Mouse (Mus musculus) right cerebral cortex, postnatal 25 days (tissue): ENCODE results near the gene Ikzf1.

Experiments used
- DNase-seq: peaks from one replicate; pipeline ENCODE4 v3.0.0; 2022

Ikzf1 gene

DNA sequence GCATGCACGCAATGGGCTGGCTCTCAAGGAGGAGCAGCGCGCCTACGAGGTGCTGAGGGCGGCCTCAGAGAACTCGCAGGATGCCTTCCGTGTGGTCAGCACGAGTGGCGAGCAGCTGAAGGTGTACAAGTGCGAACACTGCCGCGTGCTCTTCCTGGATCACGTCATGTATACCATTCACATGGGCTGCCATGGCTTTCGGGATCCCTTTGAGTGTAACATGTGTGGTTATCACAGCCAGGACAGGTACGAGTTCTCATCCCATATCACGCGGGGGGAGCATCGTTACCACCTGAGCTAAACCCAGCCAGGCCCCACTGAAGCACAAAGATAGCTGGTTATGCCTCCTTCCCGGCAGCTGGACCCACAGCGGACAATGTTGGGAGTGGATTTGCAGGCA is 84.5 kb downstream of the Ikzf1 start:
- no peak for DNase-seq

DNA sequence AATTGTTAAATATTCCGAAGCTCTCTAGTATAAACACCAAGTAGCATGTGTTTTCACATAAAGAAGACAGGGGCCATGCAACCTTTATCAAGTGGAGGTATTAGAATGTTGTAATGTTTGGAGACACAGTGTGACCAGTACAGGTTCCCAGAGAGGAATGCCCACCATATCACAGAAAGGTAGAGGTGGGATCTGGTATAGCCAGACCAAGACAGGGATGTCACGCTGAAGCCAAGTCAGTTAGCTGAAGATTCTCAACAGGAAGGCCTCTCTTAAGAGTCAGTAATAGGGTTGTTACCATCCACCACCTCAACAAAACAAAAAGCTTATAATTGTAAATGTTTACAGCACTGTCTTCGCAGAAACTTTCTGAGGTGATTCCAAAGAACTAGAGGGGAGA is 85.9 kb downstream of the Ikzf1 start:
- no peak for DNase-seq

DNA sequence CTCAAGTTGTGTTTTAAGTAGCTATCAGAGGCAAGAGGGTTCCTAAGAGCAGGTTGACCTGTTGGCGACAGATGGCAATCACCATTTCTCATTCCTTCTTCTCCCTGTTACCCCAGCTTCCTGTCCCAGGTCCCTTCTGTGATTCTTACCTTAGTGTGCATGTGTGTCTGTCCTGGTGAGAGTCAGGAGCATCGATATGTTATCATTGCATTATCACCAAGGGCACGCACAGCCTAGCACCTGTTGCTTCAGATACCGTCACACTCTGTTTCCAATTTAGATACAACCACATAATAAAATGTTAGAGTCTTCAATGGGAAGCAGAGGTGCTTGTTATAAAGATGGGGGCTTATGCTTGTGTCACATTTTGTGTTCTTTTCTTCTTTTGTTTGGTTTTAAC is 87.4 kb downstream of the Ikzf1 start:
- DNase-seq: no peak

DNA sequence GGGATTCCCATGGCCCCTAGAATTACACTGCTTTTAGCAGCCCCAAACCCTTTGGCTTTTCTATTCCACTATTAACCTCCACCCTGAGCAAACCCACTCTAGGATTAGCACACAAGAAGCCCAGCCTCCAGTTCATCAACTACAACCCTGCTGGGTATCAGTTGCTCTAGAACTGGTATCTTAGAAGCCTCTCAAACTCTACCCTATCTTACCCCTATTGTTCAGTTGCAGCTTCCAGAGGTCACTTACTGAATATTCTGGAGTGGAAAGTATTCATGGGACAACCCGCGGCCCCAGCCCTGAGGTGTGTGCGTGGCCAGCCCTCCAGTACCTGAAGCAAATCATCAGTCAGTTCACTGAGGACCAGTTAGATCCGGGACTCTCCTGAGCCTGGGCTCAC is 89.6 kb downstream of the Ikzf1 start:
- DNase-seq: no peak

DNA sequence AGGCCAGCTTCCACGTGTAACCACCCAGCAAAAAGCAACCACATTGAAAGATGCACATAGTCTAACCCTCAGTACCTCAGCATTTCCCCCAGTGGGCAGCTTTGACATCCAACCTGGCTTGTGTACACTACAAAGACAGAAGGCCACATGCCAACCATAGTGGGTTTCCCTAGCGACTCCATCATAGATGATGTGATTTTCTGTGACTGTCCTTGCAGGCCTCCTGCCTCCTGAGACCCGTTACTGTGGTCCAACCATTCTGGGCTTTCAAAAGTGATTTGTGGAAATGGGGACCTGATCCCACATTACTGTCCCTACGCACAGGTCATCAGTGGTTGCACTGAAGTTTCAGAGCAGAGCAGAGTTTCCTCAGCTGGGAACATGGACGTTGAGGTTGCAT is 90.1 kb downstream of the Ikzf1 start:
- no peak for DNase-seq

DNA sequence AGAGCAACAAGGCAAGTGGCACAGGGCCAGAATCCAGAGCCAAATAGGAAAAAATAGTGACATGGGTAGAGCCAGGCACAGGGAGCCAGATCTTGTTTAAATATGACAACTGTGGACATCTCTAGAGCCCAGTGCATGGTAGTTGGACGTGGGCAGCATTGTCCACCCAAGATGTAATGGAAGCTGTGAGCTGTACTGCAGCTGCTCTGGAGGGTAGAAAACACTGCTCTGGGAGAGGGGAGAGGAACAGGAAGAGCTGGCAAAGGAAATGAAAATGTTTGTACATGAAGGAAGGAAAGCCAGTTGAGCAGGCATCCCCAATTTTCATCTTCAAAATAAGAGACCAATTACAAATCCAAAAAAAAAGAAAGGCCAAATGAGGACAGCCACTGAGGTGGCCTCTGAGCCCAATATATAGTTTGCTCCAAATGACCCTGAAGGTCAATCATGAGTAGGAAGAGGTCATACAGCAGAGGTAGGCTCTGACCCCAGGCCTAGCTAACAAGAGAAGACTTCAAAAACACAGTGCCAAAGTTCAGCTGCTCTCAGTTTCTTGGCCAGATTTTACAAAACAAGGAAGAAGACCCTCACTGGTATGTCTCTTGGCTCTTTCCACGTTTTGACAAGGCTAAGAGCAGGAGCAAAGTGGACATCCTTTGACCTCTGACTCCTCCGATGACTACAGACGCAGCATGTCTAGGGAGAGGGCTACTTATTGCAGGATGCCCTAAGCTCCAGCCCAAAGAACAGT is 91.4 kb downstream of the Ikzf1 start:
- DNase-seq: no peak

DNA sequence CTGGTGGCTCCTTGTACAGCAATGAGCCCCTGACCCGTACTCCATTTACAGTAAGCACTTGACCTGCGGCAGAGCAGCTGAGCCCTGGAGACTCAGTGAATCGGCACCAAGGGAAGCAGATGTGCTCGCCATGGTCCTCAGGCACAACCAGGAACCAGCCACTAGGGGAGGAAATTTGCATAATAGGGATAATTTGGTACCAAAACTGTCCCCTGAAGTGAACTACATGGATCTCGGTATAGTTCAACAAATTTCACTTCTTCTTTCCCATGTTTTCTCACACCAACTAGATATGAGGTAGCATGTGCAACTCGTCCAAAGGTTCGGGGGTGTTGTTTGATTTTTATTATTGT is 92.0 kb downstream of the Ikzf1 start:
- DNase-seq: no peak

DNA sequence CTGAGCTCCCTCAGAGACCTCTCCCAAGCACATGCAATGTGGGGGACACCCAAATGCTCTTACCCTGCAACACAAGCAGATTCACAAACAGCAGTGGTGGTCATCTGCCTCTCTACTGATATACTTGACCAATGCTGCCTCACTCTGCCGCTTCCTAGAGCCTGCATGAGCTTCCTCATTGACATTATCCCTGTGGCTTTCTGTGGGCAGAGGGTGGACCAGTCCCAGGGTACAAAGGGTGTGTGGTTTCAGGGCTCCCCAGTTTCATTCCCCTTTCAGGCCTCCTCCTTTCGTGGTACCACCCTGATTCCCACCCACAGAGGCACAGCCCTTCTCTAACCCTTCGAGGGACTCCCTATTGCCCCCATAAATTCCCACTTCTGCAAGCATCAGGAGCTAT is 92.4 kb downstream of the Ikzf1 start:
- no peak for DNase-seq

DNA sequence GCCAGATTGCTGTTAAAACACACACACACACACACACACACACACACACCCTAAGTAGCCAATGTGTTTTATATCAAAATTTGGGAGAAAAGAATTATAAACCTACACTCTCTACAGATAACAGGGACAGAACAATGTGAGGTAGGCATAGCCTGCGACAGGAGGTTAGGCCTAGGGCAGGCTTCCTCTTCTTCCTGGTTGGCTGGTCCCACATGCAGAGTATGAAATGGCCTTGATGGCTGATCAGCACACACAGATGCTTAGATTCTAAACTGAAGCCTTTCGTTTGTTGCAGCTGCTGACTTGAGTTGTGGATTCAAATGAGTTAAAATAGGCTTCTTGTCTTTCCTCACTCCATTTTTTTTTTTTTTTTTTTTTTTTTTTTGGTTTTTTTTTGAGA is 93.0 kb downstream of the Ikzf1 start:
- no peak for DNase-seq

DNA sequence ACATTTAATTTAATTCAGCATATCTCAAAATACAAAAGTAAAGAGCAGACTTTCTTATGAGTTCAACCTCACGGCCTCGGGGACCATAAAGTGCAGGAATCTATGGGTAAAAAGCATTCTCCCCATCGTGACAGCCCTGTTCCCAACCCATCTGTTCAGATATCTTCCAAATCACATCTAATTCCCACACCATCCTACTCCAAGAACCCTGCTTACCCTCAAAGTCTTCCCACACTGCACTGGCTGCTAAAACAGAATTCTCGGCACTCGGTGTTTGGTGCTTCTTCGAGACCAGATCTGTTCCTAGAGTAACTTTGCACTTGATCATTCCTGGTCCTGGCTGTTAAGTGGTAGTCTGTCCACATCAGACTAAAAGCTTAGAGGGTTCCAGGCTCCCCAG is 93.5 kb downstream of the Ikzf1 start:
- DNase-seq: no peak

DNA sequence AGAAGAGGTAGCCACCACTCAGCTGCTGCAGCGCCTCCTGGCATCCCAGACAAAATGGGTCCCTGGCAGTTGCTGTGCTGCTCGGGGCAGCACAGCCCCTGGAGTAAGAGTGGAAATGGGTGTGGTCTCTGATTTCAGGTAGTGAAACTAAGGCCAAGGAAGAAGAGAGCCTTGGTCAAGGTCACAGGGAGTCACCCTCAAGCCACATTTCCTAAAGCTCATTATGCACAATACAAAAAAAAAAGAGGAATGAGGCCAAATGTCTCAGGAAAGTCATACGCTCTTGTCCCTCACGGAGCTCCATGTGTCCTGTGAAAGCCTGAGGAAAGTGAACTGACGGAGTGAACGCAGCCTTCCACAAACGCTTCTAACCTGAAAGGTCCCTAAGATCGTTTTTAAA is 96.9 kb downstream of the Ikzf1 start:
- DNase-seq: no peak

DNA sequence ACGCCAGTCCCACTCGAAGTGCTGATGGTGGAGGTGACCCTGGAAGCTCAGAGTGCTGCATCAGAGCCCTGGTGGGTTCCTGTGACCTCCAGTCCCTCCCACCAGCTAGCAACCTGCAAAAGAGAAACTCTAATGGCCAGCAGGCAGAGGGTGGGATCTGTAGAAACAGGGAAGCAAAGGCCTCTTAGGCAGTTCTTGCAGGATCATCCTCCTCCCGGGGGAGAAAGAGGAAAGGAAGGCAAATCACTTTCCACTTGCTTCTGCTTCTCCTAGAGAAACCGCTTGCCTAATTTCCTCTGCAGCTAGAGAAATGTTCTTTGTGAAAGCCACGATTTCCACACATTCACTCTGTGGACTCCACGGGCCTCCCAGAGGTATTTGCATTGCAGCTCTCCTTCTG is 100.7 kb downstream of the Ikzf1 start:
- DNase-seq: no peak

DNA sequence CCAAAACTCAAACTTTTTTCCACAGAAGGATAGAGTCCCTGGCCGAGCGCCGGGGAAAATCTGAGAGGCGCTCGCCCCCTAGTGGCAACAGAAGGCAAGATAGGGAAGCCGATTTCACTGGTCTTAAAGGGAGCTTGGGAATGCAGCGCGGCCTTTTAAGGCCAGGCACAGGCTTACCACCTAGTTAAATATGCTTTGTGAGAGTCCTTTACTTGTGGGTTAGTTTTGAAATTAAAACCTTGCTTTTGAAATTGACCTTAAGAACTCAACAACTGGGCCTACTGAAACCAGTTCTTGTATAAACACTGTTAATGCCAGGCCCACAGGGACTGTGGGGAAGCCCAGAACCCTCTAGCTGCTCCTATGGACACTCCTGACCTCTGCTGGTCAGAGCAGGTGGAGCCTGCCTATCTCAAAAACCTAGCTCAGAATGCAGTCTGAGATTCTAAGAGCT is 103.7 kb downstream of the Ikzf1 start:
- DNase-seq: peak; percentile 75

DNA sequence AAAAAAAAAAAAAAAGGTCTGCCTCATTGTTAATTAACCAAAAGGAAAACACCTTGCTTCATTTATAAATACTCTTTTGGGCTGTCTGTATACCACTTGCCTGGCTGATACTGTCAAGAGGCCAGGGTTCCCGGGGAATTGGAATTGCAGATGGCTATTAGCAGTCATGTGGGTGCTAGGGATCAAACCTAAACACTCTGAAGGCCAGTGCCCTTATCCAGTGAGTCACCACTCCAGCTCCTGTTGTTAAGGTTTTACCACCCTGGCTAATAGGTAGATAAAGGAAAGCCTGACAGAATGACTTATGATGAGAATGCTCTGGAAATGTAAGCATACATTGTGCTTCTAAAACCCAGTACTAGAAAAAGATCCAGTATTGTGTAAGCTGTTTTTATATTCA is 109.8 kb downstream of the Ikzf1 start:
- no peak for DNase-seq

DNA sequence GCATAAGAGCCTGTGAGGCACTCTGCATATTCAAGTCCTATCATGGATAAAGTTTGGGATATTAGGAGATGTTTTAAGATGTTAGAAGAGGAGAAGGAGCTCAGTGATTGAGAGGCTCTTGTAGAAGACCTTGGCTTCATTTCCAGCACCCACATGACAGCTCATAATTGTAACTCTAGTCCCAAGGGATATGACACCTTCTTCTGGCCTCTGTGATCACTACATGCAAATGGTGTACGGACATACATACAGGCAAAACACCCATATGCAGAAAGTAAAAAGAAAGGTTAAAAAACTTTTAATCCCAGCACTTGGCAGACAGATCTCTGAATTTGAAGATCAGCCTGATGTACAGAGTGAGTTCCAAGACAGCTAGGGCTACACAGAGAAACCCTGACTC is 113.9 kb downstream of the Ikzf1 start:
- no peak for DNase-seq

DNA sequence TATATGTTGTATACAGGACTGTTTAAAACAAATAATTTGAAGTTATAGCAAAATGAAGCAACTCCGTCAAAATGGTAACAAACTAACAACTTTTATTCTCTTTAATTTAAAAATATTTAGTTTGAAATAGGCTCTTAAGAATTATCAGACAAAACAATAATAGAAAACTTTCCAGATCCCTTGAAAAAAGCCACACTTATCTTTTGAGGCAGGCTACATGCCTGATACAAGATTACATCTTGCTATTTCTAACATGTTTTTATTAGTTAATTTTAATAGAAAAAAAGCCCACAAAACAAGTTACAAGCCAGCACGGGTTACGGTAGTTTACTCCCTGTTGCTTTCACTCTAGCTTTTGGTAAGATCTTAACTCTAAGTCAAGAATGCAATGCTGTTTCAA is 115.5 kb downstream of the Ikzf1 start:
- DNase-seq: no peak

DNA sequence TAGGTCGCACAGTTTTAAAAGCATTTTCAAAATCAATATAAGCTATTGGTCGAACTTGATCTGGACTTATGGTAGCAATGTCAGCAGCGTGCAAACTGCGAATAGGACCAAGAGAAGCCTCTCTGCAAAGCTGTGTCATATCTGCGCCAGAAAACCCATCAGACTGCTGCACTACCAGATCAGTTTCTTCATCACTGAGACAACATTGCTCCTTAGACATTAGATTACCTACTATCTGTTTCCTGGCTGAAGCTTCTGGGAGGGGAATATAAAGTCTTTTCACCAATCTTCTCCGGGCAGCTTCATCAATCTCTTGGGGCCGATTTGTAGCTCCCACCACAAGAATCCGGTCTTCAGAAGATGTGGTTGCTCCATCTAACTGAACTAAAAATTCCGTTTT is 116.3 kb downstream of the Ikzf1 start:
- no peak for DNase-seq

DNA sequence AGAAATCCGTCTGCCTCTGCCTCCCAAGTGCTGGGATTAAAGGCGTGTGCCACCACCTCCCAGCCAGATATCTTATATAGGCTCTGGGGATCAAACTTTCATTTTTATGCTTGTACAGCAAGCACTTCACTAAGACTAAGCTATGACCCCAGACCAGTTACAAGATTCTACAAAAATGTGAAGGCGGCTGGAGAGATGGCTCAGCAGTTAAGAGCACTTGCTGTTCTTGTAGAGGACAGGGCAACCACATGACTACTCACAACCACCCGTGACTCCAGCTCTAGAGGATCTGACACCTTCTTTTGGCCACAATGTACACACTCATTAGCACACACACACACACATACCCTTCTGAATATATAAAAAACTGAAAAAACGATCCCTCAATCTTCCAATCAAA is 119.6 kb downstream of the Ikzf1 start:
- no peak for DNase-seq

DNA sequence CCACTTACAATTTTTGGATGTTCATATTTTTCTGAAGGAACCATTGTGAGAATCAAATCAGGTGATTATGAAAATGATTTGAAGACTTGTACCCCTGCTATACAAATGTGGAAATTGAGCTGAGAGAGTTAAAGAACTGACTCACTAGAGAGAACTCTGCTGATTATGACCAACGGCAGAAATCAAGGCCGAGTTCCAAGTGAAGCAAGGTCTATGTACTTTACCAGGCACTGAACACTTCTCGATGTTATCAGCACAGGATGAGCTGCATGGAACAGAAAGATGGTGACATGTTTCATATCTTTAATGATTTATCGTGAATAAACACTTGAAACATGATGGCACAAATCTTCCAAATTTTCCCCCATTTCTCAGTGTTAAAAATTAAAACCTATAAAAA is 121.1 kb downstream of the Ikzf1 start:
- no peak for DNase-seq

DNA sequence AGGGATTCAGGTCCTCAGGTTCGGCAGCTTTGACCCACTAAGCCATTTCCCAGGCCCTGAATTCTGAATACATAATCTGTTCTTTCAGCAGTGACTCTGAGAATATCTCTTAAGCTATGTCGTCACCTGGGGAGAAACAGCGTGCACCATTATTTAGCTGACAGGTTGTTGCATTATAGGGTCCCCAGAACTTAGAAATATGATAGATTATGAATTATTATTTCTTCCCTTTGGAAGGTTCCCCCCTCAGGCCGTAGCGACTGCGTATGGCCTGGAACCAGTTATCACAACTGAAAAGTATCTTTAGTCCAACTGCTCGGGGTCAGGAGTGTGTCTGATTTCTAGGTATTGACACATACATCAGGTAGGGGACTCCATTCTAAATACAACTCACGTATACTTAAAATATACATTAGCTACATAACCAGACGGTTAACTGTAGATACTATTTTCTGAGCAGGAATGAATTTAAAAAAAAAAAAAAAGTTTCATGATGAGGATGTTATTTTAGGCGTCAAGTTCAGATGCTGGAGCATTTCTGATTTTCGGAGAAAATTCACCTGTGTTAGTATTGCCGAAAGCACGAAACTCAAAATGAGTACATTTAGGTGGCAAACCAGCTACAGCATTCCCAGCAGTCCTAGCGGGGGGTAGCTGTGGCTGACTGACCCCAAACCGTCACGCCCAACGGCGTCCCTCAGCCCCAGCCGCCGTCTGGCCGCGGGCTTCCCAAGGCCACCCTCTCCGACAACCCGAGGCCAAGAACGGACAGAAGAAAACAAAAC is 123.4 kb downstream of the Ikzf1 start:
- DNase-seq: no peak

DNA sequence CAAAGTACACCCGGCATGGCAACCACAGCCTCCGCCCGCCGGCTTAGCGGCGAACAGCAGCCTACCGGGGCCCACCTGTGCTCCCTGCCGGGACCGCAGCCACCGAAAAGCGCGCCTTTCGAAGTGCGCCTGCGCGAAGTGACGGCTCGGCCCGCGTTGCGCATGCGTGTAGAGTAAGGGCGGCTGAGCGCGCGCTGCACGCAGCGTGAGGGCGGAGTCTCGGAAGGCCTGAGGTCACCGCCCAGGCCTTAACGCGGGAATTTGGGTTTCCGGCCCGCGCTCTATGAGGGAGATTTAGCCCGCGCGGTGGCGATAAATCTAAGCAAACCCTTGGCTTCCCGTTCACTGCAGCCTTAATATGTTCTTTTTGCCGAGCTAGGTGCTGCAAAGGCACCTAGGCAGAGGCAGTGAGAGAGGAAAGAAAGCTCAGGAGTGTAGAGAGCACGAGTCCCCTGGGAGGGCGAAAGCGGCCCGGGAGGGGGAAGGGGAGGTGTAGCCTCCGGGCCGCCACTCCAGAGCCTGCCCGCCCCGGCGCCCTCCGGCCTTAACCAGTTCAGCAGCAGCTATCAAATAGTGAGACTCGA is 124.1 kb downstream of the Ikzf1 start, which contains the start of gene Fignl1:
TSS of gene Fignl1 (minus strand) at position 143 of the 584 bp plus-strand sequence.
- peak; percentile 94 for DNase-seq

DNA sequence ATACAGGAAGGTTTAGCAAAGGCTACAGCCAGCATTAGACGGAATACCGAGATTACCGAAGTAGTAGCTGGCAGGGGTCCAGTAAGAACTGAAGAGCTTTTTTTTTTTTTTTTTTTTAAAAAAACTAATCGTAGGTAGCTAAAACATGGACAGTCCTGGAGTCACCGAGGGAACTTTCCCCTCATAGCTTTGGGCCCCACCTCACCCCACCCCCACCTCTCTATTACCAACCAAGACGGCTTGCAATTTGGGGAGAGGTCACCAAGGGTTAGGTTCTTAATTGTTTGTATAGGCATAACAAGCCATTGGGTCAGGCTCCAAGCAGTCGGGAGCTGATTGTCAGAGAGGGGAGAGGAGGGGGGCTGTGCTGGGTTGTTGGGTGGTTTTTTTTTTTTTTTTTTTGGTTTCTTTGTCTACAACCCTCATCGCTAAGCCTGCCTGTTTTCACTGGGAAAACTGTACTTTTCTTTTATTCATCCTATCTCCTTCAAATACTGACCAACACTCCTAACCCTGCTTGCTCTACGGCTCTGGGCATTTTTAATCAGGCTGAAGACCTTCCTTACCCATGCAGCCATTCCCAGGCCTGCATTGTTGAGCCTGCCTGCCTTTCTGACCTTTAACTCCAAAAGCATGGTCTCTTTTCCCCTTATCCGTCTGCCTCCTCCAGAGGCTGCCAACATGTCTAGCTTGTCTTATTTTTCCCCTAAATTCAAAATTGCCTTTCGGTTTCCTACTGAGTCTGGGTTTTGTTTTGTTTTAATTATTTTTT is 124.8 kb downstream of the Ikzf1 start:
- no peak for DNase-seq

DNA sequence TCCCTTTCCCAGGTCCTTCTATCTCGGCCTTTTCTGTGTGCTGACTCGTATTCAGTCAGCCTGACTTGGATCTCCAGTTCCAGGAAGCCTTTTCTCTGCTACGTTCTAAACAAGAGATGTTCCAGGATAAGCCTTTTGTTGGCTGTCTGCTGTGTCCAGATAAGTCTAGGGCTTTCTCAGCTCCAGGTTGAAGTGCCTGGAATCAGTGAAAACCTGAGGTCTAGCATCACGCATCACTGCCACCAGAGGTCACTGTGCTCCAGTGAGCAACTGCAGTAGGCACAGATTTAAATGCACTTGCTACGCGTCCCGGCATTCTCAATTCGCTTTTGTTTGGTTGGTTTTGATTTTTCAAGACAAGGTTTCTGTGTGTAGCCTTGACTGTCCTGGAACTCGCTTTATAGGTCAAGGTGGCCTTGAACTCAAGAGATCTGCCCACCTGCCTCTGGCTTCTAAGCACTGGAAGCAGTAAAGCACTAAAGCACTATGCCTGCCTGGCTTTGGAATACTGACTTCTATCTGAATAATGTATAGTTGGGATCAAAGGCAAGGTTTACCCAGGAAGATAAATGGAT is 127.2 kb downstream of the Ikzf1 start:
- DNase-seq: peak; percentile 58
